Mouse (Mus musculus): ENCODE results near the gene Tprn. TPM values are rescaled to one million over a fixed set of nuclear protein-coding genes. Genes with fewer than 3 reads are reported as not detected.

Gene Tprn
- polyA plus RNA-seq, 1 experiment = 436 TPM

GRCm38 (mm10) chr2:25273010-25273409, 10.6 kb downstream of the Tprn start:
- no peaks in the 10 kb centered on the region for H3K27me3 ChIP-seq (ENCODE audit: control insufficient read depth, insufficient read depth, low read length)
- 22% methylated on average over 16 of the region's 16 CpGs for WGBS
- peak overlapping the region; percentile 88 for H3K4me3 ChIP-seq (ENCODE audit: low read depth, low read length)
- peaks cover 10% of the 10 kb centered on the region for H3K4me1 ChIP-seq (ENCODE audit: control insufficient read depth, insufficient read depth, insufficient read length, low read length)
- H3K36me3 ChIP-seq (ENCODE audit: control insufficient read depth, insufficient read depth, low read length) = peaks cover 54% of the 10 kb centered on the region
- peak overlapping the region; percentile 33; the same call in 1 of the 2 replicates for H3K27ac ChIP-seq (ENCODE audit: insufficient read depth, low read depth, low read length)
- TF ChIP-seq CTCF (IDR thresholded peaks at IDR 0.05; ENCODE audit: extremely low read depth, insufficient read length, insufficient replicate concordance, low read depth, low read length) (no peak), POLR2A (IDR thresholded peaks at IDR 0.05; ENCODE audit: low read depth, low read length) (no peak)

- Histone ChIP-seq H3K27ac (ENCODE audit: insufficient read depth, low read depth, low read length) (0 out of 2 replicates have a peak overlapping the region, but pooled peaks have one; percentile 12), H3K27me3 (ENCODE audit: control insufficient read depth, insufficient read depth, low read length) (no peaks in the 10 kb centered on the region), H3K4me3 (ENCODE audit: low read depth, low read length) (no peak overlapping the region), H3K4me1 (ENCODE audit: control insufficient read depth, insufficient read depth, insufficient read length, low read length) (peaks cover 2% of the 10 kb centered on the region; the same call in 1 of the 2 replicates), H3K36me3 (ENCODE audit: control insufficient read depth, insufficient read depth, low read length) (peaks cover 62% of the 10 kb centered on the region)
- TF ChIP-seq POLR2A (IDR thresholded peaks at IDR 0.05; ENCODE audit: low read depth, low read length) (no peak), CTCF (IDR thresholded peaks at IDR 0.05; ENCODE audit: extremely low read depth, insufficient read length, insufficient replicate concordance, low read depth, low read length) (peak; percentile 80; the same call in 1 of the 2 replicates)
- 34% methylated on average over 13 of the region's 13 CpGs for WGBS
Observed at GRCm38 (mm10) chr2:25278928-25279882, 16.8 kb downstream of the Tprn start.

DNA sequence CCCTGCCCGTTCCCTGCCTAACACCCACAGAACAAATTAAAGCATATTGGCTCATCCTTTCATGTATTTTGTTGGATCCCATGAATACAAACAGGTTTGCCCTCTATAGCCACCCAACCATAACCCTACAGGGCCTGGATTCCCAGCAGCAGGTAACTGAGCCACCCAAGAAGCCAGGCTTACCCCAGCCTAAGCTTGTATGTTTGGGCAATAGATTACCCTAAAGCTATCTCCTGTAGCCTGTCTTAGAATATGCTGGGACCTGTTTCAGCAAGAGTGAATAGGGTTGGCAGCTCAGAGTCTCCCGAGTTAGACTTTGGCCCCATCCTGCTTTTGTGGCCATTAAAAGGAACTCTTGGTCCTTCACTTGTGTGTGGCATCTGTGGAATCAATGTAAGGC, 23.1 kb downstream of the Tprn start:
- Histone ChIP-seq H3K27me3 (ENCODE audit: control insufficient read depth, insufficient read depth, low read length) (no peaks in the 10 kb centered on the region), H3K27ac (ENCODE audit: insufficient read depth, low read depth, low read length) (peak overlapping the region; percentile 99), H3K4me1 (ENCODE audit: control insufficient read depth, insufficient read depth, insufficient read length, low read length) (peaks cover 48% of the 10 kb centered on the region), H3K4me3 (ENCODE audit: low read depth, low read length) (no peak overlapping the region), H3K36me3 (ENCODE audit: control insufficient read depth, insufficient read depth, low read length) (peaks cover 34% of the 10 kb centered on the region)
- WGBS = 46% methylated on average over 2 of the region's 2 CpGs
- TF ChIP-seq CTCF (IDR thresholded peaks at IDR 0.05; ENCODE audit: extremely low read depth, insufficient read length, insufficient replicate concordance, low read depth, low read length) (no peak), POLR2A (IDR thresholded peaks at IDR 0.05; ENCODE audit: low read depth, low read length) (no peak)

- H3K4me1 ChIP-seq (ENCODE audit: control insufficient read depth, insufficient read depth, insufficient read length, low read length) = peaks cover 55% of the 10 kb centered on the region
- peaks cover 27% of the 10 kb centered on the region for H3K36me3 ChIP-seq (ENCODE audit: control insufficient read depth, insufficient read depth, low read length)
- TF ChIP-seq POLR2A (IDR thresholded peaks at IDR 0.05; ENCODE audit: low read depth, low read length) (no peak), CTCF (IDR thresholded peaks at IDR 0.05; ENCODE audit: extremely low read depth, insufficient read length, insufficient replicate concordance, low read depth, low read length) (no peak)
- peak overlapping the region; percentile 99 for H3K27ac ChIP-seq (ENCODE audit: insufficient read depth, low read depth, low read length)
- 21% methylated on average over 1 of the region's 1 CpGs for WGBS
- no peak overlapping the region for H3K4me3 ChIP-seq (ENCODE audit: low read depth, low read length)
- H3K27me3 ChIP-seq (ENCODE audit: control insufficient read depth, insufficient read depth, low read length) = no peaks in the 10 kb centered on the region; the same call in 1 of the 2 replicates
Observed at GRCm38 (mm10) chr2:25286314-25286713, 23.9 kb downstream of the Tprn start.

DNA sequence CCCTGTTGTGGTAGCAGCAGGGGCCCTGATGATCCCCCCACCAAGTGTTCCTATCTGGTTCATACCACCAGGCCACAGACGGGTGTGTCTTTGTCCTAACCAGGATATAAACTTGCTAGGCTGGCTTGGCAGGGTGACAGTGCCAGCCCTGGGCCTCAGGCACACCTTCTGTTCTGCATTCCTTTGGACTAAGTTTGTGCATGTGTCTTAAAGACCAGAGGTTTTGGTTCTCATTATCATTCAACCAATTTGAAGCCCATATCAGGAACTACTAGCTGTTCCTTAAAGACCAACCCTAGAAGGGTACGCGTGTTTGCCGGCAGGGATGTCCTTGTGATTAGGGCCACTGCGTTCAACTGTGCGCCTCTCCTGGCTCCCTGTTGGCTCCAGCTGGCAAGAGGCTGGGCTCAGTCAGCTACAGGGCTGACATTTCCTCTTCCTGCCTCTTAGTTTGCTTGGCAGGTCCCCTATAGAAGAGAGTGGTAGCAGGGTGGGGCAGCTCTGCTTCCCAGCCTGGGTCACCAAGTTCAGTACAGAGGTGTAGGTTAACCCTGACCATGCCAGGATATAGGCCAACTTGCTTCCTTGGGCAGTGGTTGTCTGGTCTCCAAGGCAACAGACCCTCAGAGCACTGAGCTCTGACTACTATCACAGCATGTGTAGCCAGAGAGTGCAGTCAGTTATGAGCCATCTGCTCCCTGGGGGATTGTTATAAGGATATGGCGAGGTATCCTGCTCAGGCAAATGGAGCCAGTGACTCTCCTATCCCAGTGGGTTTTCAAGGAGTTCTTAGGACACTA, 24.6 kb downstream of the Tprn start:
- WGBS = 19% methylated on average over 7 of the region's 7 CpGs
- no peak for TF ChIP-seq POLR2A (IDR thresholded peaks at IDR 0.05; ENCODE audit: low read depth, low read length)
- TF ChIP-seq CTCF (IDR thresholded peaks at IDR 0.05; ENCODE audit: extremely low read depth, insufficient read length, insufficient replicate concordance, low read depth, low read length) = no peak
- Histone ChIP-seq H3K4me3 (ENCODE audit: low read depth, low read length) (no peak overlapping the region), H3K27me3 (ENCODE audit: control insufficient read depth, insufficient read depth, low read length) (peaks cover 5% of the 10 kb centered on the region), H3K36me3 (ENCODE audit: control insufficient read depth, insufficient read depth, low read length) (peaks cover 22% of the 10 kb centered on the region), H3K4me1 (ENCODE audit: control insufficient read depth, insufficient read depth, insufficient read length, low read length) (peaks cover 57% of the 10 kb centered on the region), H3K27ac (ENCODE audit: insufficient read depth, low read depth, low read length) (peak overlapping the region; percentile 99)

DNA sequence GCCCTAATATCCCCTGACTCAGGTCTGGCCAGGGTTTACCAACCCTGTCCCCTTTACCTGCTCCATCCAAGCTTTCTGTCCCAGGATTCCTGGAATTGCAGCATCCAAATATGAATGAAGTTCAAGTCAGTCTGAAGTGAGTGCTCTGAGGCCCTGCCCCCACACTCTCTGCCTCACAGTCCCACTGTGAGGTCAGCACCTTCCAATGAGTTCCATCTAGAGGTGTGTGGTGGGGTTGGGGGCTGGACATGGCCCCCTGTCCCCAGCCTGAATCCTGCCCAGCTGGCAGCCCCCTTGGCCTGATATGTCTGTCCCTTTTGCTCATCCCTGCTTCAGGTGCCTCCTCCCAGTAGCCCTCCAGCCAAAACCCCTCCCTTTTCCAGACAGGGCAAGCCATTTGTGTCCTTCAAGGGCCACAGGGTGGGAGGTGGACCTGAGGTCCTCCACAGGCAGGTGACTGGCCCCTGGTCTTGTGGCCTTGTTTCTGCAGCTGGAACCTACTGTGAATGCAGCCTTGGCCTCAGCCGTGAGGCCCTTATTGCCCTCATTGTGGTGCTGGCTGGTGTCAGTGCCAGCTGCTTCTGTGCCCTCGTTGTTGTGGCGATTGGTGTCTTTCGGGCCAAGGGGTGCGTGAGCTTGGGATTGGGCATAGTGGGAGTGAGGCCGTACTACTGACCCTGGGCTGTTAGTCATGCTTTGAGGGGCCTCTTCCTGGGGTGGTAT, 25.7 kb downstream of the Tprn start, which contains the start of gene Tmem210:
Tmem210 (plus strand) TSS at position 219 of the 723 bp plus-strand sequence.
- no peak within 1 kb of the TSS for H3K4me3 ChIP-seq (ENCODE audit: low read depth, low read length)
- H3K36me3 ChIP-seq (ENCODE audit: control insufficient read depth, insufficient read depth, low read length) = peaks cover 19% of the 10 kb centered on the region
- H3K4me1 ChIP-seq (ENCODE audit: control insufficient read depth, insufficient read depth, insufficient read length, low read length) = peaks cover 61% of the 10 kb centered on the region
- TF ChIP-seq CTCF (IDR thresholded peaks at IDR 0.05; ENCODE audit: extremely low read depth, insufficient read length, insufficient replicate concordance, low read depth, low read length) (no peak), POLR2A (IDR thresholded peaks at IDR 0.05; ENCODE audit: low read depth, low read length) (no peak)
- WGBS = 49% methylated on average over 6 of the region's 6 CpGs
- H3K27ac ChIP-seq (ENCODE audit: insufficient read depth, low read depth, low read length) = peak within 1 kb of the TSS; percentile 99
- peaks cover 10% of the 10 kb centered on the region for H3K27me3 ChIP-seq (ENCODE audit: control insufficient read depth, insufficient read depth, low read length)

Measured in small intestine, adult 2 months (tissue).